Mouse (Mus musculus): ENCODE measurements at regions not wholly inside any gene's neighbourhood (a gene's known extent, or its start where the extent isn't known, plus 50 kb on each side); places are given as distances from the start of the nearest gene placed in this dataset.

DNA sequence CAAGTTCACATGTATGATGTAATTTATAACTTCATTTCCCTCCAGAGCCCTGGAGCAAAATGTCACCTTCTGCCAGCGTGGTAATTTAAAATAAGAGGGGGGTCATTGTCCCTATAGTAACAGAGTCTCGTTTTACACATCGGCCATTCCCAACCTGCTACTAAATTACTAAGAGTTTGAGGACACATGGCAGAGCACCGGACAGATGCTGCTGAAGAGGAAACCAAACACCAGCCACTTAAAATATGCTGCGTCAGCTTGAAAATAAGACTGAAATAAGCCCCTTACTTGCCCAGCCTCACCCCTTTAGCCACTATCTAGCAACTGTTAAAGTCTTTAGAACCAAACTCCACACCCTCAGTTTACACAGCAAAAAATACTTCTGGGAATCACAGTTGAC lies 518.1 kb upstream of the Atp11b start:
- DNase-seq, result no peak

DNA sequence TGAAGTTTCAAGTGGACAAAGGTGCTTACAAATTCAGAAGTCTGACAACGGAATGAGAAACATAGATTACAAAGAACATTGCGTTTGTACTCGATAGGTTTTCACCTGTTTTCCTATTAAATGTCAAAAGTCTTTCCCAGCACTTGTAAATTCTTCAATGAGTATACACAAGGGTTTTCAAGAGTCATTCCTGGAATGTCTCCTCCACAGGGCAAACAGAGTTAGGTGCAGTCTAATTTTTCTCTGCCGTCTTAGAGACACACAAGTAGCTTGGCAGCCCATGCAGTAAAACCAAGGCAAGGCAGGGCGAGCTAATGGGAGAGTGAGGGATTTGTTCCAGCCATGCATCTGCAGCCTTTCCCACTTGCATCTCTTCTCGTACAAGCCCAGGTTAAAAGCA lies 516.6 kb upstream of the Atp11b start:
- no peak for DNase-seq

DNA sequence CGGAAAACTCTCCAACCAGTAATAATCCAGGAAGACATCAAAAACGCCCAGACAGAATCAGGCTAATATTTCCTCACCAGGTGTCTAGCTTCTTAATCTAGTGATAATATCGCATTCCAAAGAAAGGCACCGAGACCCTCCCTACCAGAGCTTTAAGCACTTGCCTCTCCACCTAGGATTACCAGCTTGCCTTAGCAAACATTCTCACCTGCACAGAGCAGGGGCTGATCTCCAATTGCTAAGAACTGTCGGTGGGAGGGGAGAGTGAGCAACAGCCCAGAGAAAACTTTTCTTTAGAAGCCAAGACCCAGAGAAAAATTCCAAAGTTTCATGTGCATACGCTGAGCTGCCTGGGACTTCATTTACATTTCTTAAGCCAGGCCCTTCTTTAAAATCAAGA lies 511.6 kb upstream of the Atp11b start:
- no peak for DNase-seq

DNA sequence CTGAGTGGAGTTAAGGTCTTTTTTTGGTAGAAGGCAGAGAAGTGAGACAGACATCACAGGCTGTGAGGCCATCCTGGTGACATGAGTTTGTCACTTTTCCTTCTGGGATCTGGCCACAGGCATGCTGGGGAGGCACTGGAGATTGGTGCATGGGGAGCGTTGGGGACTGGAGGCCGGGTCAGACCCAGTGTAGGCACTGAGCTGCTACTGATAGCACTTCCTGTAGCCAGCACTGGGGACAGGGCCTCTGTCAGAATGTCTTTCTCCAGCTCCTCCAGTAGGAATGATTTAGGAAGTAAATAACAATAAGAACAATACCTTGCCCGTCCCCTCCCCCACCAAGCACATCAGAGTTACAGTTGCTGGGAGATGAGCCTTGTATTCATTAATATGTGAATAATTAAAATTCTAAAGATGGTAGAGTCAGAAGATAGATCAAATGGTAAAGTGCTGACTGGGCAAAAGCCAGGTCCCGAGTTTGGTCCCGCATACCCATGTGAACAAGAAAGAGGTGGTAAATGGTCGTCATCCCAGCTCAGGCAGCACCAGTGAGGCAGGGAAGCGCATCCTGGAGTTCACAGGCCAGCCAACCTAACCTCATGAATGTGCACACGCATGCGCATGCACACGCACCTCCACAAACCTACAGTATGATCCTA lies 510.9 kb upstream of the Atp11b start:
- no peak for DNase-seq

DNA sequence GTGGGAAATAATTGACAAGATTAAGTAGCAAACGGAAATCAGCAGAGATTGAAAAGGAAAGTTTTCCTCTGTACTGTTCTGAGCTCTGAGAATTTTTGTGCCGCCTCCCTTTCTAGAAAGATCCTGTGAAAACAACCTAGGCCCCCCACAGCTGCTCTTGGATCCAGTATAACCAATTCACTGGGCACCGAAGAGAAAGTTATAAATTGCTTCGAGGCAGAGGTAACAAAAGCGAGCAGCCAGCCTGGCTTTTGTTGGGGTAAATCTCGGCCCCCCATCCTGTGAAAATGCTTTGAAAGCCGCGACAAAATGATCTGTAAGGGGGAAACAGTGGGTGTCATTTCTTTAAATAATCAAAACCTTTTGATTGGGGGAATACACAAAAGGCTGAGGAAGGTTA lies 508.9 kb upstream of the Atp11b start:
- no peak for DNase-seq

DNA sequence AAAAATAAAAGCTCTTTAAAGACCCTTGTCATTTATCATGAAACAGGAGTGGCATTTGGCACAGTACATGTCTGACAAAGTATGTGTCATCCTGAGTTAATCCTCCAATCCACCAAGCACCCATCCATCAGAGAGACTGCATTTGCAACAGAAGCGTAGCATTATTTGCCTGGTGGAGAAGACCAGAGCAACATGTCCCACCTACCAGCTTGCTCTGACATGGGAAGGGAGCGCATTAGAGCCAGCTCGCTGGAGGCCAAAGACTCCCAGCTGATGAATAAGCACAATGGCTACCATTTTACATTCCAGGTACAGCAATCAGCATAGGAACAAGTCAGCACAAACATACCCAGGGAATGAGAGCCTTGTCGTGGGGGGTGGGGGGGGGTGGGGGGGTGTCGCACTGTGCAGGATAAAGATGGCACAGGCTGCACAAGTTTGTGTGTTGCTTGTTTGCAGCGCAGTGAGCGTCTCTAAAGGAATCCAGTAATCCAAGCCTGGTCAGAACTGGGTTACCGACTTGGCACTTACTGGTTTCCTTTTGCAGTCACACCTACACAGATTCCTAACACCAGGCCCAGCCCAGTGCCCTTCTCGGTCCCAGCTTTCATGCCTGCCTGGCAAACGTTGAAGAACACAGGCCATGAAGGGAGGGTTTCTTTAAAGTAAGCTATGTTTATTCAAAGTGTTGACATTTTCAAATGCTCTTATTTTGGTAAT lies 507.8 kb upstream of the Atp11b start:
- DNase-seq, result no peak

DNA sequence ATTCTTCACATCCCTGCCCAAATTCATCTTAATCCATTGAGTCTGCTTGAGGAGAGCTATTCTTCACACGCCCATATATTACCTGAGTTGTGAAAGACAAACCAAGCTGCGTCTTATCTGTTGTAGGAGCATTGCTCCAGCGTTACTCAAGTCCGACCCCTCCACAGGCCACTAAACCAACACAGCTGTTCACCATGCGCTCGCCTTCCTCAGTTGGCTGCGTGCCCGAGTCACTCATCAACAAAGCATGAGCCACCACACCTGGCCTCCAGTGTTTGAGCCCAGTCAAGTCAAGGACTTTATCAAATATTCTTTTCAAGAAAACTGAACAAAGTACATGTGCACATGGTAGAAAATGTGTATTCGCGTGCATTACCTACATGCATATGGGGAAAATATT lies 504.7 kb upstream of the Atp11b start:
- no peak for DNase-seq

DNA sequence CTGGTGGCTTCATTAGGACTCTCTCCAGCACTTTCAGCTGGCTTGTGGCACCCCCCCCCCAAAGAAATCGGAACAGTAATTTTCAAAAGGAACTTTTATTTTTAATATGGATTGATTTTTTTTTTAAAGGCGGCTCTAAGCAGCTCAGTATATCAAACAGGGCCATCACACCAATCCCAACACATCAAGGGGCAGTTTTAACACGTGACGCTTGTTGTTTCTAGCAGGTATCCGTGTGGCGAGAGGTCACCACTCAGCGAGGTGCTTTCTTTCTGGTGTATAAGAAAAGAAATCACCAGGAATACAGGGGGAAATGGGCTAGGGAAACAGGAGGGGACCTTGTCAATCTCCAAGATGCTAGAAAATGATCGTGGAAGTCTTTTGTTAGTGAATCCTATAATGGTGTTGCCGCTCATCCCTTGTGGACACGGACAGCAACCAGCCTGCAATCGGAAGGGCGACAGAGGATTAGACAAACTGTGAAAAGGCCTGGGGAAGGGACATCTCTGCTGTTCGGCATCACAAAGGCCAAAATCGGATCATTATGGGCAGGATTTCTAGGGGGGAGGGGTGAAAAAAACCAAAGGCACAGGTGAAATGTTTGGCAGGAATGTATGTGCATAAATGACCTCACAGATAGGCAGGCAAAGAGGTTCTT lies 503.7 kb upstream of the Atp11b start:
- DNase-seq, result no peak

DNA sequence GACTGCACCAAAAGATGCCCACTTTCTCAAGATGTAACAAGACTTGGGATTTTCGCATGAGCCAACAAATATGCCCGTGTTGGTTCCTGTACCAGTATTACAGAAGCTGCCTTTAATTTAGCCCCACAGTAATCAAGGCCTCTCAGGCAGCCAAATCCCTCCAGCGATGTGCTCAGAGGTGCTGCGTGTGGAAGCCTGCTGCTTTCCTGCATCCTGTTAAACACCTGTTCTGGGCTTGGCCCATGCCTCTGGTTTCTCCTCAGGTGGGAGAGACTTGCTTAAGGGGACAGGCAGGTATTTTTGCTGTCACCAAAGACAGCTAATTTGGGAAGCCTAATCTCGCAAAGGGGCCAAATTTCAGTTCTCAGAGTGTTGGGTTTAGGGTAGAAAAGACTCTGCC lies 500.0 kb upstream of the Atp11b start:
- DNase-seq, result no peak

DNA sequence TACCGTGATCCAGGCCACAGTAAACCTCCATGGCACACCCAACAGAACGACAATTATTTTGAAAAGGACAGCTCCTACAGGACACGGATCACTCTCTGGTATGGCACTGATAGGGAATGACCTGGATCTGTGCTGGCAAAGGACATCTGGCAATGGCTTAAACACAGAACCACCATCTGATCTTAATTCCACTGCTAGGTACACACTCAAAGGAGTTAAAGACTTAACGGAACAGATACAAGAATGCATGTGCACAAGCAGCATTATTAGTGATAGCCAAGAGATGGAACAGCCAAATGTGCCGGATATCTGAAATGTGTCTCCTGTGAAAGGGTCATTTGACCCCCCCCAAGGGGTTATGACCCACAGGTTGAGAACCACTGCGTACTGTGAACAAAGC lies 493.0 kb upstream of the Atp11b start:
- DNase-seq, result no peak

DNA sequence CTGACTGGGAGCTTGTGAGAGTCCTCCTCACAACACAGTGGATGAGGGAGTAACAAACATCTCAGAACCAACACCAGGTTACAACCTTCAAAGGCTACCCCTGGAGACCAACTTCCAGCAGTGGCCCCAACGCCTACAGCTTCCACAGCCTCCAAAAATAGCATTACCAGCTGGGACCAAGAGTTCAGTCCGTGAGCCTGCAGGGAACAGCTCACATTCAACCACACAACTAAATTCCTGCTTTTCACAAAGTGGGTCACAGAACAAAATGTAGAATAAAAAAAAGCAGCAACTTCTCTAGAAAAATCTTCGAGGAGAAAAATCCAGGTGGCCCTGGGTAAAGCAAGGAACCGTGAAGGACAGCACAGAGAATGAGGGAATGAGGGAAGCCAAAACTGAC lies 485.0 kb upstream of the Atp11b start:
- DNase-seq, result no peak

DNA sequence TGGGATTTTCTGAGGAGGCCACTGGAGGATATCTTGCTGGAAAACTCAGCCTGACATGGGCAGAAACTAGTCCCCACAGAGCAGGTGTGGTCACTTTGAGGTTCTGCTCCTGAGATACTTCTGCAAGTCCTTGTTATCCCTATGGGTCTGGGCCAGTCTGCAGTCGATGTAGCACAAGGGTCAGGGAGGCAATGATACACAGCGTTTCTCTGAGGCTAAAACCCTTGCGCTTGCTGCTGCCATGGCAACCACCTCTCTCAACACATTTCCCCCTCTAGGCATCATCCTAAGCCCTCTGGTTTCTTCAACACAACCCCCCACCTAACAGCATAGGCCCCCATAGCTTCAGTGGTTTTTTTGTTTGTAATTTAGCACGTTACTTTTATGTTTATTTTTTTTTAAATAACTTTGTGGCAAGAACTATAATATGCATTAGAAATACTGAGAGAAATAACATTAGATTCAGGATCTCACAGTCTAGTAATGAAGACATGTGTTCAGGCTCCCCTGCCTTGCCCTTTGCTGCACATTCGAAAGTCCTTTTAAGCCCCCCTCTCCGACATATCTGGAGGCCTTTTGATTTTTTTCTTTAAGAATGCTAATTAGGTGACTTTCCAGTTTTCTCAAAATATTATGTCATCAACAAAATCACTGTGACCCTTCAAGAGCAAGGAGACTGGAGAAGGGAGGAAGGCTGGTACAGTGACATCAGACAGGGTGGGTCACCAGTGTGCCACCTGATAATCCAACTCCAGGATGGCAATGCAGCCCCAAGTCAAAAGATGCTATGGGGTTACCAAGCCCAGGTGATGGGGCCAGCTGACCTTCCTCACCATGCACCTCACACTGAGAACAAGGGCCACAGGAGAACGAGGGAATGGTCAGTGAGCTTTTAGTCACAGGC lies 483.7 kb upstream of the Atp11b start:
- no peak for DNase-seq

DNA sequence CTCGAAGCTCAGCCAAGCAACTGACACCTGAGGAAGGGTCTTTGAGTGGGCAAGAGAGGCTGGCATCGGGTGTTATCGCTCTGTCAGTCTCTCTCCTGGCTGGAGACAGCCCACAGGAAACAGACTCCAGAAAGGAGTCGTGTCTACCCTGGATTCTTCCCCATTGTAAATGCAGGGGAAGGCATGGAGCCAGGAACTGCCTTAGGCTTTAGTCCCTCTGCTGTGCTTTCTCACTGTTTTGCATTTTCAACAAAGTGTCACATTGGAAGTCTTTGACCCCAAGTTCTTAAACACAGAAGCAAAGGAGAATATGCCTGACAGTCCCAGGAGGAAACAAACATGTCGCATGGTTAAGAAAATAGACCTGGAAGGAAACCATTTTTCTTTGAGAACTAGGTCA lies 480.4 kb upstream of the Atp11b start:
- no peak for DNase-seq

DNA sequence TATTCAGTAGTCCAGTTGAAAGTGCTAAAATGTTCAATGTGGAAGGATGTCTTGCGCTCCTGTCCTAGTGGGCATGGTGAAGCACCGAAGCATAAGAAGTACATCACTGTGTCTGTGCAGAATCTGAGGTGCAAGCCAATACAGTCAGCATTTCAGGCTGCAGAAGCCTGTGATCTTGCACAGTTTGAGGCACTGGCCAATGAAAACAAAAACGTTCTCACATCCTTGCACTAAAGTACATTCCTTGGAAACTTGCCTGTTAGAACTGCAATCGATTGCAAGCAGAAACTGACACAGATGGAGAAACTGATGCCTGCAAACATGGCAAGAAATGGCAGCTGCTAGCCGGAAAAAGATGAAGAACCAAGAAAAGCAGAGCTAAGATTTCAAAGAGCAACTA lies 472.9 kb upstream of the Atp11b start:
- DNase-seq, result no peak

DNA sequence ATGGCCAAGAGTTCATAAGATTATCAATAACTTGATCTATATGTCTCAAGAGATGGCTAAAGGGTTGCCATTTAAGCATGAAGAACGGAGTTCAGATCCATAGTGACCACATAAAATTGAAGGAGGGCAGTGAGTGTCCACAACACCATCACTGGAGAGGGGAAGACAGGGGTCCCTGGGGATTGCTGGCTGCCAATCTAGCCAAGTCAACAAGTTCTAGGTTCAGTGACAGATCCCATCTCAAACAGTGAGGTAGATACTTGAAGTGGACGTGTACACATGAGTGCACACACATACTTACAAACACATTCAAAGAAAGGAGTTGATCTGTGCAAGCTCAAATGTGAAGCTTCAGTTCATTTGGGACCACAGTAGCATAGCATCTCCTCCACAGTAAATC lies 471.8 kb upstream of the Atp11b start:
- DNase-seq, result no peak

DNA sequence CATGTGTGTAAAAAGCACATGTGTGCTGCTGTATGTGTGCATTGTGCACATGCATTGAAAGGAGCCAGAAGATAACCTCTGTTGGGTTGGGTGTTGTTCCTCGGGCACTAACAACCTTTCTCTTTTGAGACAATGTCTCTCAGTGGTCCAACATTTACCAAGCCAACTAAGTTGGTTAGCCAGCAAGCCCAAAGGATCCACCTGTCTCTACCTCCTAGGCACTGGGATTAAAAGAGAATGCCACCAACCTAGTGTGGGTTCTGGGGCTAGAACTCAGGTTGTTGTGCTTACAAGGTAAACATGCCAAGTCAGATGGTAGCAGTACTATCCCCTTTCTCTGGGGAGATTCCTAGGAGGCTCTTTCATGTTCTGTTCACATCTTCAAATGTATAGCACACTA lies 459.1 kb upstream of the Atp11b start:
- no peak for DNase-seq

DNA sequence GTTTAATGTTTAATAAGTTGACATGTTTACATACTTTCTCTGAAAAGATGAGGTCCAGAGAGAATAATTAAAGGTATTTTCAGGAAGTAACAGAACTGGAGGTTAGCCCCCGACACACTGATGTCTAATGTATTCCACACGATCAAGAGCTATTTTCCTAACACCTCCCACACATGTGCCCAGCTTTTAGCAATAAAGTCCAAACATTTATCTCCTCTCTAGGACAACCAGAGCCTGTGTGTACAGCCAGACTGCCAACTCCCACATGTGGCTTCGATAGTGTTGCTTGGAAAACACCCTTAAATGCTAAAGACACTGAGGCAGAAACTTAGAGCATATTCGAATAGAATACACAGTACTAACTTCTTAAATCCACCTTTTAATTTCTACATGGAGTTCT lies 458.2 kb upstream of the Atp11b start:
- DNase-seq, result no peak

DNA sequence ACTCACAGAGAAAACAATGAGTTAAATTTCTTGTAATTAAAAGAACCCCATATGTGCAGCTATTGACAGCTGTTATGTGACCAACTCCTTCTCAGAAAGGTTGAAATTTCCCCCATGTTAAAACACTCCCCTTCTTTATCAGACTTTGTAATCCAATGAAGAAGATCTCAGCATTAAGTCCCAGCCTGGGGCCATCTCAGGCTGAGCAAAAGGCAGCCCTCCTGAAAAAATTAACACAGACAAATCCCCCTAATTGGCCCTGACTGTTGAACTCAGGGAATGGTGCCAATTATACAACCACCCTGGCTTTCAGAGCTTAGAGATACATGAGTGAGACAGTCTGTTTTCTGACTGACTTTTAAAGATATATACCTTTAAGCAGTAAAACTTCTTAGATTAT lies 454.9 kb upstream of the Atp11b start:
- DNase-seq, result no peak

DNA sequence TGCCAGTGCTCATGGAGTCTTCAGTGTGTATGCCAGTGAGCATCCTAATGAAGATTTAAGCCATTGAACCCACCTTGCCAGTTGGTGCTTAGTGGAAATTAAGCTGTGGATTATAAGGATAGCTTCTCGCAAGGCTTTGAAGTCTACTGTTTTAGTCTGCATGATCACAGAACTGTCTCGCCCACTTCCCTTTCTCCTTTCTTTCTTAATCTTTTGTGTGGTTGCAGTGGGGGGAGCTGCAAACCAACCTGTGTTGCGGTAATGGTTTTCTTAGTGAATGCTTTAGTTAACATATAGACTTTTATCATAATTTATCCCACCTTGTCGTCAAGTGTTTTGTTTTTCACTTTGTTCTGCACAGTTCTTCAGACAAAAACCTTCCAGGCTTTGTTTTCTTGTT lies 447.9 kb upstream of the Atp11b start:
- no peak for DNase-seq

DNA sequence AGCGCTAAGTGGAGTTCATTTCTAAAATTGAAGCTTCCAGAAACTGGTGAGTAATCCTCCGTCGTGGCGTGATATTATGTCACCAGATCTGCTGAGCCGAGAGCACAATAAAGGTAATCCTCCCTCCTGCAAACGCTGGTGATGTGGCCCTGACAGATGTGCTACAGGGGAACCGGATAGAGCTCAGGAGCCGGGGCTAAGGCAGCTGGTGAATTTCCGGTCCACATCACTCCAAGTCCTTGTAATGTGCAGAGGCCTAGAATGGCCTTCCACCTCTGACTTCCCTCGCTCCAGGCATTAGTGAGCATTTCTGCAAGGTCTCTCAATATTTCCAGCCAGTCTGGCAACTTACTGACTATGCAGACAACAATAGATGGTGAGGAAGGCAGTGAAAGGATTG lies 439.7 kb upstream of the Atp11b start:
- DNase-seq, result no peak

DNA sequence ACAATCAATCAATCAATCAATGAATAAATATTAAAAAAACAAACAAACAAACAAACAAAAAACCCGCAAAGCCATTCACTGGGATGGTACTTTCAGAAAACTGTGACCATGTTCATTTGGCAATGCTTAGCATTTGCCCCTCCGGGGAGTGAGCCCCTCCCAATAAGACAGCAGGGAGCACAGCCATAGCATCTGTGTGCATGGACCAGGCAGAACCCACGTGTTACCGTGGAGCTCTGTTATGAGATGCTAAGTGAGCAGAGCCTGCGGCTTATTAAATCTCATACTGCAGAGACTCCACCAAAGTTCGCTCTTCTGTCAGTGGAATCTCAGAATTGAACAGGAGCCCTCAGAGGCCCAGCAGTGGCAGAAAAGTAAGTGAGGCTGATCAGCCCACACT lies 438.7 kb upstream of the Atp11b start:
- no peak for DNase-seq

DNA sequence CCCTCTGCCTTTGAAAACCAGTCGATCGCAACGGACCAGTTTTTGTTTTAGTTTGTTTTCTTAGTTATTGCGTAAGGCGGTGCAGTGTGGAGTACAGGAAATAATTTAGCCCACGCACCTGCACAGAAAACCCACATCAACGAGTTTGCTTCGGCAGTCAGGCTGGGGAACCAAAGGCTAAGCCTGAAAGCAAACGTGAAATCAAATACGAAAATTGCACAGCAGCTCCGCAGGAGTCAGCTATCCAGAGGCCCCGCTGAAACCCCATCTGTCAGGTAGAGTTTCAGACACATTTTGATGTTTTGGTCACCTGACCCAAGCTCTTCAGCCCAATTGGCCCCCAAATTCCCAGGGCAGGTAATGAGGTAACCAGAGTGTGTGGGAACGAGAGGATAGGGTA lies 435.6 kb upstream of the Atp11b start:
- no peak for DNase-seq

DNA sequence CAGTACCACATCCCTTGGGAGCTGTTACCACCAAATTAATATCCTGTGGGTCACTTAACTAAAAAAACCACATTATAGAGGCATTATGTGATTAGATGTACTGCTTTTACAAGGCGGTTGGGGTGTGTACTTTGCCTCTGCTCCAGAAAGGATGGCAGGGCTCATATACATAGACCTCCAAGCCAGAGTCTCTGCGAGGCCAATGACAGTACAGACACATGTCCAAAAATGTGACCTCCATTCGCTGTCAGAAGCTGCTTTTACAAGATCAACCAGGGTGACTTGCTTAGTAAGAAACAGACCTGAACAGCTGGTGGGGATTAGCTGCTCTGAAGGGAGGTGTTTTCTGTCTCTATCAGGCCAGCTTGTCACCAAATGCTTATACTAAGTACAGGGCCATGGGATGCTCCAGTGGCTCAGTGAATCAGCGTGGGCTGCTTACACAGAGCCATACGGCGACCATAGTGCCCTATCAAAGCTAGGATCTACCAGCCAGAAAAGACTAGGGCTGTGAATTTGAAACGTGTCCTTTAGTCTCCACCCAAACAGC lies 433.0 kb upstream of the Atp11b start:
- DNase-seq, result no peak

Measured in B cell, adult 2 months (primary cell).